Mouse (Mus musculus) neutrophil, adult 5-6 weeks (primary cell): ENCODE measurements around the gene March10. TPM values are rescaled to one million over a fixed set of nuclear protein-coding genes. Genes with fewer than 3 reads are reported as not detected.
A peak's percentile ranks its signal among the peaks of the same experiment; 100 is the strongest.

Source experiments
- ATAC-seq: fragments of 151-379, 151-347 bp; 2 replicates; pipeline ENCODE4 v1.8.0; 2017; ENCODE audit warnings: mild to moderate bottlenecking, moderate TSS enrichment; ENCODE audit not compliant: insufficient number of reproducible peaks, poor library complexity, low FRiP score, severe bottlenecking; ENCODE audit errors: extremely low read depth
- total RNA-seq: library from RNA; stranded (forward); fragments of 200-1000 nt; gene quantifications from 2 replicates; pipeline ENCODE4 v1.2.3, GENCODE M21; 2017

The March10 gene
- total RNA-seq, 1 experiment from 2014 or later: not detected

GRCm38 (mm10) chr11:105364386-105365065 lies 92.0 kb downstream of the March10 start:
- ATAC-seq: no peak

- no peak for ATAC-seq
Observed at GRCm38 (mm10) chr11:105363598-105364385, 92.7 kb downstream of the March10 start.

GRCm38 (mm10) chr11:105362946-105363597 lies 93.5 kb downstream of the March10 start:
- ATAC-seq: no peak

DNA sequence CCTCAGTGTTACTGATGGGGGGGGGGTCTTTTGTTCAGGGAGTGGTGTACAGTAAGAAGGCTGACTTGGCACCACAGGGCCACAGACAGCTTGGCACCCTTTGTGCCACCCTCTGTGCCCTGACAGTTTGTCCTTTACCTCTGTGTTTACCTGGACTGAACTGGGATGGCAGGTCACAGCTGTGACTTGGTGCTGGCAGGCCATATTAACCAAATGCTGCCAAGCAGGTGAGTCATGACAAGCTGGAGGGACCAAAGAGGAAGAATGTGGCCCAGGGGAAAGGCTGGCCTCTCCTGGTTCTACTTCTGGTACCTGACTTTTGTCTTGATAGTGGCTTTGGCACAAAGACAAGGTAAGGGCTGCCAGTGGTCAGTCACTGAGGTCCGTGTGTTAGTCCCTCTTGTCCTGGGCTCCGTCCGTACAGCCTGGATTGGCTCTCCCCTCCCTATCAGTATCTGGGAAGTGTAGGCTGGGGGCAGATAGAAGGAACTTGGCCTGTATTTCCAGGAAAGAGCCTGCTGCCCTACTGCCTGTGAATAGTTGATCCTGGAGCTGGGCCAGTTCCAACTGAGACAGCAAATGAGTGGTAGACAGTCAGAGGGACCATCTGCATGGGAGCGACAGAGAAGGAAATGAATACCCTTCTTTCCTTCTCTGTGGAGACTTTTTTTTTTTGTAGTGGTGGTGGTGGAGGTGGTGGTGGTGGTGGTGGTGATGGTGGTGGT lies 94.3 kb downstream of the March10 start:
- ATAC-seq: no peak

- ATAC-seq: no peak
Observed at GRCm38 (mm10) chr11:105356301-105356700, 100.2 kb downstream of the March10 start.

DNA sequence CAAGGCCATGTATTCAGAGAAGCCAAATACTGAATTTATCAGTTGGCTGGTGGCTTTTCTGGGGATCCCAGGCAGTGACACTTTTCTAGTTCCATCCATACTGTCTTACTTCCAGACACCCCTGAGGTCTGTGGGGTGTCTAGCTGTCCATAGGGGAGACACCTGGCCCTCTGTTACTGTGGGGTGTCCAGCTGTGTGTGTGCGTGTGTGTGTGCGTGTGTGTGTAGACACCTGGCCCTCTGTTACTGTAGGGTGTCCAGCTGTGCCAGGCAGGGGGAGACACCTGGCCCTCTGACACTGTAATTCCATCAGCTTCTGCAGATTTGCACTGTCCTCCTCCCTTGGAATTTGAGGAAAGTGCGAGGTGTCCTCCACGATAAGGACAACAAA lies 102.6 kb downstream of the March10 start:
- no peak for ATAC-seq

GRCm38 (mm10) chr11:105352954-105353890 lies 103.3 kb downstream of the March10 start:
- no peak for ATAC-seq

- no peak for ATAC-seq
Observed at GRCm38 (mm10) chr11:105352152-105352551, 104.4 kb downstream of the March10 start.

GRCm38 (mm10) chr11:105350643-105351042 lies 105.9 kb downstream of the March10 start:
- no peak for ATAC-seq

DNA sequence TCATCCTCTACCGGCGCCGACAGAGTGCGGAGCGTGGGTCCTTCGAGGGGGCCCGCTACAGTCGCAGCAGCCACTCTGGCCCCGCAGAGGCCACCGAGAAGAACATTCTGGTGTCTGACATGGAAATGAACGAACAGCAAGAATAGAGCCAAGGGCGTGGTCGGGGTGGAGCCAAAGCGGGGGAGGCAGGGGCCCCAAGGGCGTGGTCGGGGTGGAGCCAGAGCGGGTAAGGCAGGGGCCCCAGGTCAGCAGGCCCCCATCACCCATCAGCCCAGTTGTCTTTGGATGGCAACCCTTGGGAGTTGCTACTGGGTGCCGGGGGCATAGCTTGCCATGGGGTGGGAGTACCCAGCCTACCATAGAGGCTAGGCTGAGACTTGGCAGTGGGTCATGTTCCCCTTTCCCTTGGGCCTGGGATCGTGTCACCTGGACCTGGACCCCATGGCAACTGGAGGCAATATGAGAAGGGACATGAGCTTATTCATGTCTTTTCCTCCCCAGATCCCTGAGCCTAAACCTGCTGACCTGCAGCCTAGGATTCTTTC lies 106.7 kb downstream of the March10 start:
- ATAC-seq: no peak

DNA sequence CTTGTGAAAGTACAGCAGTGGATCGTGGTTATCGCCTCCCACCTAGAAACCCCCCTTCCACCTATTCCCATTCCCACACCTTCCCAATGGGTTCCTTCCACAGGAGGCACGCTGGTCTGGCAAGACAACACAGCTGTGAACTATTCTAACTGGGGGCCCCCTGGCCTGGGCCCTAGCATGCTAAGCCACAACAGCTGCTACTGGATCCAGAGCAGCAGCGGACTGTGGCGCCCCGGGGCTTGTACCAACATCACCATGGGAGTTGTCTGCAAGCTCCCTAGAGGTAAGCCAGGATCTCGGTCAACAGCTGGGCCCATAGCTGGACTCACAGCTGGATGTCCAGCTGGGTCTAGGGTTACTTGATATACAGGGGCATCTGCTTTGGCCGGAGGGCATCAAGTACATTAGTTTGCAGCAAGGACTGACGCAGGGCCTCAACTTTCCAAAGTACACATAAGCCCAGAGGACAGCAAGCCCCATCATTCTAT lies 108.0 kb downstream of the March10 start:
- no peak for ATAC-seq

- ATAC-seq: peak; percentile 26; the same call in 1 of the 2 replicates
Observed at GRCm38 (mm10) chr11:105347162-105348161, 109.1 kb downstream of the March10 start.

- no peak for ATAC-seq
Observed at GRCm38 (mm10) chr11:105345284-105345683, 111.3 kb downstream of the March10 start.

DNA sequence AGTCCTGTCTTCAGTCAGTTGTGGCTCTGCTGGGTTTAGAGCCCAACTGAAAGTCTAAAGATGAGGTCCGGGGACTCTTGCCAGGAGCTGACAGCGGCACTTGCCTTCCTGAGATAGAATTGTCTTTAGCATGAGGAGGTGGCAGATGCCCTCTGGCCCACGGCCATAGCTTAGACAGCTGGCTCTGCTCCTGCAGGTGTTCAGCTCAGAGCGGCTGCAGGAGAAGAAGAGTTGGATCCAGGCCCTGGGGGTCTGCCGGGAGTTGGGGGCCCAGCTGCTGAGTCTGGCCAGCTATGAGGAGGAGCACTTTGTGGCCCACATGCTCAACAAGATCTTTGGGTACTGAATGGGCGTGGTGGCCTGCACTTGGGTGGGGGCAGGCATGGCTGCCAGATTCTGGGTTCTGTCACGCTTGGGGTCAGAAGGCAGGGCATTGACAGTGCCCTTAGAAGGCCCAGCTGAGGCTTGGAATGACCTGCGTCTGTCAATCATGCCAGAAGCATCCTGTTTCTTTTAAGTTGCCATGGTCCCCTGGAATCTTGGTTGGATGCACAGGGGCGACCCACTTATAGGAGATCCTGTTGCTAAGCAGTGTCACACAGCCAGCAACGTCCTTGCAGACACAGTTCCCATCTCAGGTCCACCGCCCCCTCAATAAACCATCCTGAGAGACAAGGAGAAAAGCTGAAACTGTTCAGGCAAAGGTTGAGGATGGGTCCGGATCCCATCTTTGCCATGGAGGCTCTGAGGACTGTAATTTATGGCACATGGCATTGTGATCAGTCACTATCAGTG lies 117.7 kb downstream of the March10 start:
- ATAC-seq: no peak

GRCm38 (mm10) chr11:105333867-105334670 lies 122.5 kb downstream of the March10 start:
- ATAC-seq: no peak
